Mouse (Mus musculus): ENCODE data around the gene Pcdh19. TPM values are rescaled to one million over a fixed set of nuclear protein-coding genes. Genes with fewer than 3 reads are reported as not detected.

The Pcdh19 gene
- polyA plus RNA-seq, 1 experiment from 2014 or later = 0.31 TPM

GRCm38 (mm10) chrX:133690822-133691221 is 2.0 kb upstream of the Pcdh19 start:
- no peaks in the 10 kb centered on the region for H3K9me3 ChIP-seq
- WGBS = 7% methylated on average over 11 of the region's 11 CpGs
- peak overlapping the region; percentile 60 for H3K4me3 ChIP-seq
- no peak overlapping the region for H3K27ac ChIP-seq (replicated peaks)
- no peaks in the 10 kb centered on the region; the same call in 1 of the 2 replicates for H3K4me1 ChIP-seq
- H3K4me2 ChIP-seq = peak overlapping the region; percentile 80
- peaks cover 35% of the 10 kb centered on the region for H3K27me3 ChIP-seq (replicated peaks)
- H3K9ac ChIP-seq = no peak overlapping the region
- ATAC-seq (ENCODE audit: extremely low read depth, insufficient number of reproducible peaks, low FRiP score, low TSS enrichment) = no peak
- no peaks in the 10 kb centered on the region for H3K36me3 ChIP-seq

- H3K27me3 ChIP-seq (replicated peaks) = peaks cover 47% of the 10 kb centered on the region
Measured at GRCm38 (mm10) chrX:133689576-133690250, 926 bp upstream of the Pcdh19 start.

GRCm38 (mm10) chrX:133688156-133688555 is 631 bp downstream of the Pcdh19 start:
- H3K4me1 ChIP-seq = no peaks in the 10 kb centered on the region; the same call in 1 of the 2 replicates
- H3K4me2 ChIP-seq = peak overlapping the region; percentile 80
- peak overlapping the region; percentile 63 for H3K9ac ChIP-seq
- ATAC-seq (ENCODE audit: extremely low read depth, insufficient number of reproducible peaks, low FRiP score, low TSS enrichment) = no peak
- H3K9me3 ChIP-seq = no peaks in the 10 kb centered on the region
- WGBS = 6% methylated on average over 26 of the region's 31 CpGs
- H3K27me3 ChIP-seq (replicated peaks) = peaks cover 57% of the 10 kb centered on the region
- peak overlapping the region; percentile 60 for H3K4me3 ChIP-seq
- H3K36me3 ChIP-seq = no peaks in the 10 kb centered on the region
- H3K27ac ChIP-seq (replicated peaks) = no peak overlapping the region

More at GRCm38 (mm10) chrX:133689576-133690250, 926 bp upstream of the Pcdh19 start:
- H3K36me3 ChIP-seq = no peaks in the 10 kb centered on the region
- H3K4me3 ChIP-seq = peak overlapping the region; percentile 60
- H3K4me1 ChIP-seq = no peaks in the 10 kb centered on the region; the same call in 1 of the 2 replicates
- H3K9ac ChIP-seq = peak overlapping the region; percentile 58; the same call in 1 of the 2 replicates
- WGBS = 15% methylated on average over 35 of the region's 35 CpGs
- peak overlapping the region; percentile 80 for H3K4me2 ChIP-seq
- no peak overlapping the region for H3K27ac ChIP-seq (replicated peaks)
- no peaks in the 10 kb centered on the region for H3K9me3 ChIP-seq
- no peak for ATAC-seq (ENCODE audit: extremely low read depth, insufficient number of reproducible peaks, low FRiP score, low TSS enrichment)

GRCm38 (mm10) chrX:133687666-133688151 is 1.1 kb downstream of the Pcdh19 start:
- Histone ChIP-seq H3K27me3 (replicated peaks) (peaks cover 62% of the 10 kb centered on the region), H3K4me1 (no peaks in the 10 kb centered on the region; the same call in 1 of the 2 replicates), H3K9me3 (no peaks in the 10 kb centered on the region), H3K4me2 (peak overlapping the region; percentile 80), H3K4me3 (peak overlapping the region; percentile 60), H3K36me3 (no peaks in the 10 kb centered on the region), H3K9ac (peak overlapping the region; percentile 63), H3K27ac (replicated peaks) (no peak overlapping the region)
- WGBS = 19% methylated on average over 28 of the region's 37 CpGs
- no peak for ATAC-seq (ENCODE audit: extremely low read depth, insufficient number of reproducible peaks, low FRiP score, low TSS enrichment)

GRCm38 (mm10) chrX:133686533-133687311 is 2.1 kb downstream of the Pcdh19 start:
- Histone ChIP-seq H3K36me3 (no peaks in the 10 kb centered on the region), H3K27ac (replicated peaks) (no peak overlapping the region), H3K4me2 (peak overlapping the region; percentile 80), H3K27me3 (replicated peaks) (peaks cover 70% of the 10 kb centered on the region), H3K4me3 (peak overlapping the region; percentile 60), H3K9ac (peak overlapping the region; percentile 63), H3K9me3 (no peaks in the 10 kb centered on the region), H3K4me1 (no peaks in the 10 kb centered on the region; the same call in 1 of the 2 replicates)
- ATAC-seq (ENCODE audit: extremely low read depth, insufficient number of reproducible peaks, low FRiP score, low TSS enrichment) = no peak
- 18% methylated on average over 46 of the region's 55 CpGs for WGBS

GRCm38 (mm10) chrX:133685572-133685971 is 3.2 kb downstream of the Pcdh19 start:
- 42% methylated on average over 12 of the region's 12 CpGs for WGBS
- H3K4me3 ChIP-seq = no peak overlapping the region

GRCm38 (mm10) chrX:133683961-133684360 is 4.8 kb downstream of the Pcdh19 start:
- Histone ChIP-seq H3K9me3 (no peaks in the 10 kb centered on the region), H3K4me2 (no peak overlapping the region), H3K4me1 (no peaks in the 10 kb centered on the region), H3K36me3 (no peaks in the 10 kb centered on the region), H3K27ac (replicated peaks) (no peak overlapping the region), H3K4me3 (no peak overlapping the region), H3K9ac (no peak overlapping the region), H3K27me3 (replicated peaks) (peaks cover 78% of the 10 kb centered on the region)
- no peak for ATAC-seq (ENCODE audit: extremely low read depth, insufficient number of reproducible peaks, low FRiP score, low TSS enrichment)
- WGBS = 37% methylated on average over 3 of the region's 3 CpGs

More at GRCm38 (mm10) chrX:133685572-133685971, 3.2 kb downstream of the Pcdh19 start:
- Histone ChIP-seq H3K9me3 (no peaks in the 10 kb centered on the region), H3K4me2 (no peak overlapping the region), H3K9ac (no peak overlapping the region), H3K27me3 (replicated peaks) (peaks cover 82% of the 10 kb centered on the region), H3K27ac (replicated peaks) (no peak overlapping the region), H3K4me1 (no peaks in the 10 kb centered on the region; the same call in 1 of the 2 replicates), H3K36me3 (no peaks in the 10 kb centered on the region)
- ATAC-seq (ENCODE audit: extremely low read depth, insufficient number of reproducible peaks, low FRiP score, low TSS enrichment) = no peak

- peaks cover 9% of the 10 kb centered on the region; the same call in 1 of the 2 replicates for H3K27me3 ChIP-seq (replicated peaks)
- H3K9me3 ChIP-seq = no peaks in the 10 kb centered on the region
- WGBS = 11% methylated on average over 2 of the region's 2 CpGs
- no peaks in the 10 kb centered on the region for H3K36me3 ChIP-seq
- H3K4me3 ChIP-seq = no peak overlapping the region
- no peaks in the 10 kb centered on the region for H3K4me1 ChIP-seq
- H3K4me2 ChIP-seq = no peak overlapping the region
- no peak for ATAC-seq (ENCODE audit: extremely low read depth, insufficient number of reproducible peaks, low FRiP score, low TSS enrichment)
- no peak overlapping the region for H3K27ac ChIP-seq (replicated peaks)
- no peak overlapping the region for H3K9ac ChIP-seq
Measured at GRCm38 (mm10) chrX:133675121-133675520, 13.7 kb downstream of the Pcdh19 start.

GRCm38 (mm10) chrX:133673796-133674195 is 15.0 kb downstream of the Pcdh19 start:
- Histone ChIP-seq H3K4me1 (no peaks in the 10 kb centered on the region), H3K4me3 (no peak overlapping the region), H3K9me3 (no peaks in the 10 kb centered on the region), H3K27me3 (replicated peaks) (peaks cover 9% of the 10 kb centered on the region; the same call in 1 of the 2 replicates), H3K27ac (replicated peaks) (no peak overlapping the region), H3K36me3 (no peaks in the 10 kb centered on the region), H3K4me2 (no peak overlapping the region), H3K9ac (no peak overlapping the region)
- 11% methylated on average over 3 of the region's 3 CpGs for WGBS
- ATAC-seq (ENCODE audit: extremely low read depth, insufficient number of reproducible peaks, low FRiP score, low TSS enrichment) = no peak

- H3K9ac ChIP-seq = no peak overlapping the region
- H3K9me3 ChIP-seq = no peaks in the 10 kb centered on the region
- H3K4me2 ChIP-seq = no peak overlapping the region
- no peak overlapping the region for H3K27ac ChIP-seq (replicated peaks)
- no peaks in the 10 kb centered on the region for H3K36me3 ChIP-seq
- ATAC-seq (ENCODE audit: extremely low read depth, insufficient number of reproducible peaks, low FRiP score, low TSS enrichment) = no peak
- 67% methylated on average over 5 of the region's 5 CpGs for WGBS
- H3K4me1 ChIP-seq = no peaks in the 10 kb centered on the region
- no peak overlapping the region for H3K4me3 ChIP-seq
- no peaks in the 10 kb centered on the region for H3K27me3 ChIP-seq (replicated peaks)
Measured at GRCm38 (mm10) chrX:133660111-133660510, 28.7 kb downstream of the Pcdh19 start.

Data from heart, embryonic 13.5 days (tissue).